Comparison of ENCODE assay signal across 9 mouse cellular contexts in genomic region chr5:140396166-140396940, GRCm38 (mm10). TPM values are rescaled to one million over a fixed set of nuclear protein-coding genes. Genes with fewer than 3 reads are reported as not detected.
DNase-seq lines count a peak whose midpoint lies in the region; ATAC-seq and TF ChIP-seq lines count a peak whose summit lies in the region.
"Had no signal": no experiment of that assay in that cellular context is flagged by ENCODE, and none has a peak within 500 bp of the region (broad histone marks: within the 10 kb centered on the region; RNA-seq: fewer than 3 reads in every experiment).

No protein-coding gene starts in this region.

- ATAC-seq in megakaryocyte-erythroid progenitor cell, adult 5-6 weeks (replicated peaks; ENCODE audit: low FRiP score, low TSS enrichment, poor library complexity, severe bottlenecking) = peak; percentile 65; the same call in 1 of the 2 replicates

- DNase-seq in embryo, embryonic 10 days (ENCODE audit: low spot score) = peak; percentile 35
- DNase-seq in embryo, embryonic 9.5 days (ENCODE audit: extremely low spot score) = no peak
- peak; percentile 25 for DNase-seq in ovary, postnatal 36 days (ENCODE audit: low spot score)
- no peak for DNase-seq in ovary, postnatal 10 days (ENCODE audit: low spot score)
- peak; percentile 18 for DNase-seq in brain, embryonic 14.5 days (ENCODE audit: low read depth)
- DNase-seq in cerebellum, adult 11-12 months = no peak
- DNase-seq in left cerebral cortex, adult 11 months (ENCODE audit: low spot score) = no peak

- peak; percentile 38; the same call in 1 of the 2 replicates for TF ChIP-seq CTCF in brain, embryonic 14.5 days (IDR thresholded peaks at IDR 0.05; ENCODE audit: borderline replicate concordance, extremely low read depth, insufficient read depth, insufficient read length)

- TF ChIP-seq POLR2A in brain, embryonic 14.5 days (IDR thresholded peaks at IDR 0.05; ENCODE audit: borderline replicate concordance, extremely low read depth, insufficient read depth, insufficient read length, poor library complexity, severe bottlenecking) = no peak

RNA-seq across cellular contexts. Expression of gene Snx8, which starts 7.3 kb away (rescaled TPM):
- polyA plus RNA-seq in brain, embryonic 14.5 days (2012; rRNA removed) = 20.6 and 30.3 TPM in 2 replicates
- 4.3 and 11.1 TPM in 2 replicates for total RNA-seq in megakaryocyte-erythroid progenitor cell, adult 5-6 weeks (2014; fragmentation: Nextera tagmentation)
- total RNA-seq in megakaryocyte-erythroid progenitor cell, adult 5-6 weeks (2017) = 6.6 and 8.6 TPM in 2 replicates

RNA-seq across cellular contexts. Expression of gene Eif3b, which starts 22.8 kb away (rescaled TPM):
- polyA plus RNA-seq in brain, embryonic 14.5 days (2012; rRNA removed) = 92.5 and 112 TPM in 2 replicates
- 262 and 301 TPM in 2 replicates for total RNA-seq in megakaryocyte-erythroid progenitor cell, adult 5-6 weeks (2014; fragmentation: Nextera tagmentation)
- total RNA-seq in megakaryocyte-erythroid progenitor cell, adult 5-6 weeks (2017) = 239 and 260 TPM in 2 replicates

RNA-seq across cellular contexts. Expression of gene Gm4869, which starts 49.1 kb away (rescaled TPM):
- 0.10 and 0.12 TPM in 2 replicates for polyA plus RNA-seq in brain, embryonic 14.5 days (2012; rRNA removed)
- not detected in 2 replicates for total RNA-seq in megakaryocyte-erythroid progenitor cell, adult 5-6 weeks (2014; fragmentation: Nextera tagmentation)
- total RNA-seq in megakaryocyte-erythroid progenitor cell, adult 5-6 weeks (2017) = not detected in 2 replicates
- polyA plus RNA-seq: lung, embryonic 16.5 days had no signal

Comparison
In these comparisons a context has a peak if more than half of its experiments do, and no peak if none do; other contexts are left out.
1. DNase-seq: peak in embryo, embryonic 10 days (single experiment), ovary, postnatal 36 days (single experiment) and brain, embryonic 14.5 days (single experiment); none in embryo, embryonic 9.5 days (single experiment), ovary, postnatal 10 days (single experiment), cerebellum, adult 11-12 months (single experiment) and left cerebral cortex, adult 11 months (single experiment).